Comparison of ENCODE assay signal across 10 mouse cellular contexts in the genomic region with DNA sequence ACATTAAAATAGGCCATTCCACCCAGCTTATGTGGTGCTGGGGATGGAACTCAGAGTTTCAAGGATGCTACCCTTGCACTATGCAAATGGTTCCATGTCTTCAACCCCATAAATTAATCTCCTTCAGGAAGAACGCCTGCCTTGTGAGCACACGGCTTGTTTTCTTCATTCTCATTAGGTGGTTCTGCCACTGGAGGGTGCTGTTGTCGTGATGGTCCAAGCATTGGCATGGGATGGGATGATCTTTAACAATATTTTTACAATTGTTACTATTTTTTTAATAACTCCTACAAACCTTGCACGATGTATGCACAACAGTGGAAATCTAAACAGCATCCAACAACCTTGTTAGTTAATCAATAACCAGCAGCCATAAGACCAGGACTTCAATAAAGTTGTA.
DNase-seq lines count a peak whose midpoint lies in the region; ATAC-seq and TF ChIP-seq lines count a peak whose summit lies in the region.
"Had no signal": no experiment of that assay in that cellular context is flagged by ENCODE, and none has a peak within 500 bp of the region (broad histone marks: within the 10 kb centered on the region; RNA-seq: fewer than 3 reads in every experiment).

No protein-coding gene starts in this region.

- H3K27ac ChIP-seq in forebrain, postnatal 0 days (ENCODE audit: low read depth, low read length) = no peak overlapping the region
- H3K27ac ChIP-seq in forebrain, embryonic 10.5 days = no peak overlapping the region

- 53% methylated on average over 4 of the region's 4 CpGs for WGBS in forebrain, postnatal 0 days
- 70% methylated on average over 4 of the region's 4 CpGs for WGBS in forebrain, embryonic 10.5 days
- whole genome bisulfite sequencing in lung, adult 2 months = 47% methylated on average over 4 of the region's 4 CpGs

- no peak overlapping the region for H3K4me2 ChIP-seq in forebrain, postnatal 0 days (ENCODE audit: low read depth)

- H3K4me1 ChIP-seq in forebrain, postnatal 0 days (ENCODE audit: insufficient read depth) = no peaks in the 10 kb centered on the region
- no peaks in the 10 kb centered on the region for H3K4me1 ChIP-seq in forebrain, embryonic 10.5 days
- H3K4me1 ChIP-seq in lung, adult 2 months (ENCODE audit: control insufficient read depth, insufficient read depth, low read length) = no peaks in the 10 kb centered on the region
- H3K4me1 ChIP-seq: megakaryocyte, embryonic 14.5 days had no signal

- no peaks in the 10 kb centered on the region for H3K9me3 ChIP-seq in forebrain, postnatal 0 days (ENCODE audit: low read length)
- H3K9me3 ChIP-seq in forebrain, embryonic 10.5 days = no peaks in the 10 kb centered on the region
- H3K9me3 ChIP-seq: megakaryocyte, embryonic 14.5 days had no signal

- TF ChIP-seq POLR2A in lung, adult 2 months (IDR thresholded peaks at IDR 0.05; ENCODE audit: borderline replicate concordance, extremely low read depth, low read depth, low read length) = no peak
- no peak for TF ChIP-seq POLR2A in brain, embryonic 14.5 days (IDR thresholded peaks at IDR 0.05; ENCODE audit: borderline replicate concordance, extremely low read depth, insufficient read depth, insufficient read length, poor library complexity, severe bottlenecking)

- no peak overlapping the region for H3K4me3 ChIP-seq in forebrain, postnatal 0 days (ENCODE audit: low read depth, low read length)
- no peak overlapping the region for H3K4me3 ChIP-seq in forebrain, embryonic 10.5 days
- H3K4me3 ChIP-seq in lung, adult 2 months (replicated peaks; ENCODE audit: extremely low read depth, low read depth, low read length) = no peak overlapping the region
- H3K4me3 ChIP-seq: erythroblast, embryonic 14.5 days; megakaryocyte, embryonic 14.5 days had no signal

- TF ChIP-seq CTCF in forebrain, postnatal 0 days (IDR thresholded peaks at IDR 0.05; ENCODE audit: low read depth) = peak; percentile 49
- peak; percentile 30; the same call in 1 of the 2 replicates for TF ChIP-seq CTCF in lung, adult 2 months (IDR thresholded peaks at IDR 0.05; ENCODE audit: insufficient read depth, low read length)
- TF ChIP-seq CTCF in brain, embryonic 14.5 days (IDR thresholded peaks at IDR 0.05; ENCODE audit: borderline replicate concordance, extremely low read depth, insufficient read depth, insufficient read length) = peak; percentile 42; the same call in 1 of the 2 replicates

- no peak overlapping the region for H3K9ac ChIP-seq in forebrain, postnatal 0 days

- no peaks in the 10 kb centered on the region for H3K36me3 ChIP-seq in forebrain, postnatal 0 days (ENCODE audit: insufficient read depth)
- no peaks in the 10 kb centered on the region for H3K36me3 ChIP-seq in forebrain, embryonic 10.5 days (replicated peaks)

- DNase-seq in forebrain, postnatal 0 days = no peak
- no peak for DNase-seq in forebrain, embryonic 10.5 days (ENCODE audit: extremely low spot score, low spot score)
- no peak for DNase-seq in lung, adult 2 months
- DNase-seq in lung, postnatal 25 days (ENCODE audit: low spot score) = no peak
- no peak for DNase-seq in brain, embryonic 14.5 days (ENCODE audit: low read depth)
- DNase-seq in urinary bladder, adult 2 months (ENCODE audit: low spot score) = no peak
- DNase-seq in cerebellum, adult 18-20 months = no peak

- no peak for ATAC-seq in forebrain, postnatal 0 days
- peak; percentile 59; the same call in 1 of the 2 replicates for ATAC-seq in megakaryocyte-erythroid progenitor cell, adult 5-6 weeks (replicated peaks; ENCODE audit: low FRiP score, low TSS enrichment, poor library complexity, severe bottlenecking)

- no peaks in the 10 kb centered on the region for H3K27me3 ChIP-seq in forebrain, postnatal 0 days (ENCODE audit: insufficient read depth, low read length)
- H3K27me3 ChIP-seq in forebrain, embryonic 10.5 days (ENCODE audit: poor library complexity, severe bottlenecking) = no peaks in the 10 kb centered on the region
